Comparison of ENCODE assay signal across 24 mouse cellular contexts in the genomic region with DNA sequence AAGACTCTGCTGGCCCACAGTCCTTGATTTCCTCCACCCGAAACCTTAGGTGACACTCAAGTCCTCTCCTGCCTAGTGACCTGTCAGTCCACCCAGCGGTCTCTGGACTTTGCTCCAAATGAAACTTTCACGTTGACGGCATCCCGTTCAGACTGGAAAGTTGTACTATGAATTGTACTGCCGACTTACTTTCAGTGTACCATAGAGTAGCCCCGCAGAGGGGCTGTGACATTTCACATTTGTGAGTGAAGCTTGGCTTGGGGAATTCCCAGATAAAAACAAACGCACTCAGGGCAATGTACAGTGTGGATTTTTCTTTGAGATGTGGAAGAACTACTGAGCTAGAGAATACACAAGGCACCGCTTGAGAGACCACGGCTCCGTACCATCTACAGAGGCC. TPM values are rescaled to one million over a fixed set of nuclear protein-coding genes. Genes with fewer than 3 reads are reported as not detected.
"Had no signal": no experiment of that assay in that cellular context is flagged by ENCODE, and none has a peak within 500 bp of the region (broad histone marks: within the 10 kb centered on the region; RNA-seq: fewer than 3 reads in every experiment).

No protein-coding gene starts in this region.

- H3K9me3 ChIP-seq: liver, embryonic 12.5 days; liver, embryonic 15.5 days; lung, embryonic 15.5 days; megakaryocyte, embryonic 14.5 days; midbrain, embryonic 10.5 days; midbrain, embryonic 13.5 days; neural tube, embryonic 13.5 days had no signal

- H3K9ac ChIP-seq: liver, embryonic 12.5 days; liver, embryonic 15.5 days; lung, embryonic 15.5 days; midbrain, embryonic 13.5 days; neural tube, embryonic 13.5 days had no signal

- H3K4me2 ChIP-seq: liver, embryonic 12.5 days; liver, embryonic 15.5 days; lung, embryonic 15.5 days; midbrain, embryonic 13.5 days; neural tube, embryonic 13.5 days had no signal

- H3K4me1 ChIP-seq: liver, embryonic 12.5 days; liver, embryonic 15.5 days; megakaryocyte, embryonic 14.5 days; midbrain, embryonic 13.5 days; neural tube, embryonic 13.5 days had no signal

- H3K36me3 ChIP-seq: liver, embryonic 12.5 days; liver, embryonic 15.5 days; lung, embryonic 15.5 days; midbrain, embryonic 10.5 days; midbrain, embryonic 13.5 days; neural tube, embryonic 13.5 days had no signal

- H3K4me3 ChIP-seq: left cerebral cortex, adult 2 months; liver, embryonic 12.5 days; liver, embryonic 15.5 days; lung, embryonic 15.5 days; megakaryocyte, embryonic 14.5 days; midbrain, embryonic 10.5 days; midbrain, embryonic 13.5 days; myocyte; neural tube, embryonic 13.5 days had no signal

- H3K27ac ChIP-seq: left cerebral cortex, adult 2 months; liver, embryonic 12.5 days; liver, embryonic 15.5 days; lung, embryonic 15.5 days; midbrain, embryonic 10.5 days; midbrain, embryonic 13.5 days; neural tube, embryonic 13.5 days; stomach, postnatal 0 days had no signal

- DNase-seq: layer of hippocampus, postnatal 36 days; lung, adult 18-20 months; lung, postnatal 10 days; lung, postnatal 36 days; retina, postnatal 1 day; right cerebral cortex, postnatal 25 days; thymus, adult 2 months; thymus, postnatal 14 days had no signal

- ATAC-seq: intestine, postnatal 0 days; liver, embryonic 12.5 days; midbrain, embryonic 13.5 days; midbrain, embryonic 16.5 days had no signal

- H3K27me3 ChIP-seq: liver, embryonic 15.5 days; lung, embryonic 15.5 days; midbrain, embryonic 13.5 days; neural tube, embryonic 13.5 days had no signal

RNA-seq across cellular contexts. Expression of gene Ccr6, which starts 6.3 kb away (rescaled TPM):
- total RNA-seq: layer of hippocampus, postnatal 36 days; left cerebral cortex, adult 2 months; left cerebral cortex, postnatal 10 days had no signal
- polyA plus RNA-seq: kidney, embryonic 16.5 days; limb, embryonic 11.5 days; limb, embryonic 14.5 days; liver, embryonic 12.5 days; liver, embryonic 15.5 days; lung, embryonic 15.5 days; midbrain, embryonic 10.5 days; midbrain, embryonic 13.5 days; midbrain, embryonic 16.5 days; myocyte; neural tube, embryonic 13.5 days had no signal
